Comparison of ENCODE assay signal across 20 mouse cellular contexts in the genomic region with DNA sequence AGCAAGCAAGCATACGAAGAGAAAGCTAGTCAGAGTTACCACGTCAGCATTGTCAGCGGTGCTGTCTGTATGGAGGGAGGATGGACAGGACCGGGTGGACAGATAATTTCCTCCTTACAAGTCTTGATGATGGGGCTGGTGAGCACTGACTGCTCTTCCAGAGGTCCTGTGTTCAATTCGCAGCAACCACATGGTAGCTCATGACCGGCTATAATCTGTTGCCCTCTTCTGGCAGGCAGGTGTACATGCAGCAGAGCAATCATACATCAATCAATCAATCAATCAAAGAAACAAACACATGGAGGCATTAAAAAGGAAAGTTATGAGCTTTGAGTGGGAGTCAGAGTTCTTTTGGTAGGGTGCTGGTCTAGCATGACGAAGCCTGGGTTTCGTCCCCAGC.
A peak's percentile ranks its signal among the peaks of the same experiment; 100 is the strongest.
DNase-seq lines count a peak whose midpoint lies in the region; ATAC-seq and TF ChIP-seq lines count a peak whose summit lies in the region.
"Had no signal": no experiment of that assay in that cellular context is flagged by ENCODE, and none has a peak within 500 bp of the region (broad histone marks: within the 10 kb centered on the region; RNA-seq: fewer than 3 reads in every experiment).

No protein-coding gene starts in this region.

- no peak overlapping the region for H3K9ac ChIP-seq in lung, postnatal 0 days (replicated peaks; ENCODE audit: low read depth)
- H3K9ac ChIP-seq in ES-E14 (ENCODE audit: insufficient read depth, low read depth, low read length, poor library complexity, severe bottlenecking) = no peak overlapping the region
- H3K9ac ChIP-seq: forebrain, embryonic 12.5 days; heart, embryonic 15.5 days; hindbrain, embryonic 12.5 days; limb, embryonic 13.5 days had no signal

- no peaks in the 10 kb centered on the region; the same call in 1 of the 2 replicates for H3K4me1 ChIP-seq in kidney, adult 2 months (ENCODE audit: control insufficient read depth, insufficient read depth, low read length)
- H3K4me1 ChIP-seq in lung, postnatal 0 days (ENCODE audit: insufficient read depth, low read depth, low read length) = peaks cover 6% of the 10 kb centered on the region; the same call in 1 of the 2 replicates
- peaks cover 10 to 18% of the 10 kb centered on the region in 2 experiments for H3K4me1 ChIP-seq in ES-E14 (ENCODE audit: control insufficient read depth in 2 of 2, insufficient read depth in 2 of 2, low read length in 2 of 2, poor library complexity in 1 of 2)

- H3K27ac ChIP-seq in kidney, adult 2 months (ENCODE audit: insufficient read depth, low read depth, low read length) = no peak overlapping the region
- H3K27ac ChIP-seq in lung, postnatal 0 days (ENCODE audit: low read length) = no peak overlapping the region
- no peak overlapping the region for H3K27ac ChIP-seq in ES-E14 (ENCODE audit: insufficient read depth, low read depth, low read length, poor library complexity, severe bottlenecking)
- H3K27ac ChIP-seq: forebrain, embryonic 12.5 days; hindbrain, embryonic 12.5 days; limb, embryonic 13.5 days had no signal

- H3K4me2 ChIP-seq in lung, postnatal 0 days (replicated peaks; ENCODE audit: low read depth, low read length) = no peak overlapping the region
- H3K4me2 ChIP-seq: forebrain, embryonic 12.5 days; heart, embryonic 15.5 days; hindbrain, embryonic 12.5 days; limb, embryonic 13.5 days; midbrain, embryonic 11.5 days had no signal

- no peaks in the 10 kb centered on the region for H3K27me3 ChIP-seq in kidney, adult 2 months (replicated peaks; ENCODE audit: control insufficient read depth, insufficient read depth, low read length)
- no peaks in the 10 kb centered on the region for H3K27me3 ChIP-seq in lung, postnatal 0 days (replicated peaks; ENCODE audit: insufficient read depth, low read length)
- H3K27me3 ChIP-seq: forebrain, embryonic 12.5 days; heart, embryonic 15.5 days; hindbrain, embryonic 12.5 days; limb, embryonic 13.5 days; Patski had no signal

- no peaks in the 10 kb centered on the region for H3K36me3 ChIP-seq in kidney, adult 2 months (ENCODE audit: control insufficient read depth, insufficient read depth, low read length)
- H3K36me3 ChIP-seq in lung, postnatal 0 days (ENCODE audit: insufficient read depth, low read length) = no peaks in the 10 kb centered on the region; the same call in 1 of the 2 replicates
- H3K36me3 ChIP-seq in ES-E14 (ENCODE audit: control insufficient read depth, insufficient read depth, low read length, poor library complexity, severe bottlenecking) = peaks cover under 1% of the 10 kb centered on the region; the same call in 1 of the 2 replicates

- no peak for TF ChIP-seq EP300 in lung, postnatal 0 days (IDR thresholded peaks at IDR 0.05)

- in situ Hi-C loops in ES-E14 (cut with MboI; ENCODE audit: low sequenced_read_pairs in 2 of 2, unreplicated experiment in 2 of 2) = no loop called here

- no peak for DNase-seq in kidney, adult 2 months
- DNase-seq in kidney, adult 8-10 months = no peak
- DNase-seq in lung, postnatal 0 days (ENCODE audit: low spot score) = no peak
- DNase-seq in lung, postnatal 10 days = no peak
- no peak for DNase-seq in ES-E14 (ENCODE audit: low read depth, low spot score)
- no peak for DNase-seq in spleen, postnatal 10 days (ENCODE audit: low spot score in 2 of 2)
- DNase-seq in spleen, postnatal 14 days (ENCODE audit: low spot score in 2 of 2) = no peak
- DNase-seq: cerebellum, adult 11-12 months; kidney, adult 18-20 months; lung, postnatal 14 days; right cerebral cortex, adult 18-20 months; spleen, adult 18-20 months; thymus, postnatal 4 days had no signal

- WGBS in kidney, adult 2 months = 88% methylated on average over 8 of the region's 8 CpGs
- WGBS in lung, postnatal 0 days = 86% methylated on average over 8 of the region's 8 CpGs

- H3K9me3 ChIP-seq in lung, postnatal 0 days (ENCODE audit: low read length) = no peaks in the 10 kb centered on the region
- H3K9me3 ChIP-seq in ES-E14 (ENCODE audit: control insufficient read depth, insufficient read depth, low read depth, low read length) = no peaks in the 10 kb centered on the region
- H3K9me3 ChIP-seq: forebrain, embryonic 12.5 days; heart, embryonic 15.5 days; hindbrain, embryonic 12.5 days; limb, embryonic 13.5 days had no signal

- ATAC-seq in lung, postnatal 0 days = no peak
- ATAC-seq: CD4-positive, CD25-positive, alpha-beta regulatory T cell, adult 4 months; Patski had no signal

- TF ChIP-seq CTCF in kidney, adult 2 months (conservative IDR thresholded peaks at IDR 0.05; ENCODE audit: insufficient read depth, insufficient read length, low read depth, low read length) = peak; percentile 70
- peak; percentile 69 for TF ChIP-seq CTCF in lung, postnatal 0 days (IDR thresholded peaks at IDR 0.05)

- no peak overlapping the region for H3K4me3 ChIP-seq in kidney, adult 2 months (ENCODE audit: insufficient read depth, low read depth, low read length)
- no peak overlapping the region for H3K4me3 ChIP-seq in lung, postnatal 0 days (ENCODE audit: low read depth, low read length)
- H3K4me3 ChIP-seq in ES-E14 (ENCODE audit: insufficient read depth in 1 of 2, low read depth in 1 of 2, low read length in 2 of 2, poor library complexity in 1 of 2, severe bottlenecking in 1 of 2) = no peak overlapping the region
- H3K4me3 ChIP-seq: forebrain, embryonic 12.5 days; heart, embryonic 15.5 days; hindbrain, embryonic 12.5 days; limb, embryonic 13.5 days had no signal

- TF ChIP-seq POLR2A in kidney, adult 2 months (IDR thresholded peaks at IDR 0.05; ENCODE audit: low read depth, low read length) = no peak

TF ChIP-seq in ES-E14, 5 proteins besides CTCF, POLR2A, EP300 and RAD21:
- TF ChIP-seq ZNF384 (IDR thresholded peaks at IDR 0.05; ENCODE audit: low read depth, low read length) (no peak), ZC3H11A (IDR thresholded peaks at IDR 0.05; ENCODE audit: borderline replicate concordance, low read depth, low read length) (0 out of 2 replicates have a peak, but pooled peaks have one; percentile 25), HCFC1 (IDR thresholded peaks at IDR 0.05; ENCODE audit: borderline replicate concordance, insufficient read depth, low read length) (no peak), CHD2 (IDR thresholded peaks at IDR 0.05; ENCODE audit: low read depth, low read length) (no peak)
TF ChIP-seq in ES-E14: peak in this region for 1.
